In the genomic region with DNA sequence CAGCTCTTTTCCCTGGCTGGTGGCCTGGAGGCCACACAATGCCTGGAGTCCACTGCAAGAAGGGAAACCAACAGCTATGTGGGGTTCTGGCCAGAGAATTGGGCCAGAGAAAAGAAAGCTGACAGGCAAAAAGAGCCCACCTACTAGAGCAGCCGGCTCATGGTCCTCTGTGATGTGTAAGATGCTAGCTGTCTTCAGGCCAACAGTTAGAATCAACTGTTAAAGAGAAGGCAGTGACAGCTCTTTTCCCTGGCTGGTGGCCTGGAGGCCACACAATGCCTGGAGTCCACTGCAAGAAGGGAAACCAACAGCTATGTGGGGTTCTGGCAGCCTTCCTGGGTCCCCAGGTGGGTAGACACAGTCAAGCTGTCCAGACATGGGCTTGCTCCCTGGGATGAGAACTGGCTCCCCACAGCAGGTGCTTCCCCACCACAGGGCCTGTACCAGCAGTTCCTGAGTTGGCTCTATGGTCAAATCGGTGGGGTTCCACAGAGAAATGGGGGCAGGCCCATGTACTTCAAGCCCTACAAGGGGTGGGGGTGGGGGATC, we compare ENCODE assay signal across 8 mouse cellular contexts. TPM values are rescaled to one million over a fixed set of nuclear protein-coding genes. Genes with fewer than 3 reads are reported as not detected.
A peak's percentile ranks its signal among the peaks of the same experiment; 100 is the strongest.
DNase-seq lines count a peak whose midpoint lies in the region; ATAC-seq and TF ChIP-seq lines count a peak whose summit lies in the region.
"Not testable (repeated sequence)": the region's sequence is repeated elsewhere in the genome, so short reads cannot be mapped to it uniquely, and the experiment has no call there.

No protein-coding gene starts in this region.

- H3K9ac ChIP-seq in heart, embryonic 15.5 days; hindbrain, postnatal 0 days (replicated peaks; ENCODE audit: low read length); lung, embryonic 16.5 days (ENCODE audit: low read length); midbrain, postnatal 0 days (replicated peaks; ENCODE audit: low read length, poor library complexity, severe bottlenecking): not testable (repeated sequence)

- not testable (repeated sequence) for H3K9me3 ChIP-seq in heart, embryonic 15.5 days (replicated peaks); hindbrain, postnatal 0 days (ENCODE audit: low read length); lung, embryonic 16.5 days (ENCODE audit: control insufficient read depth, low read length); midbrain, postnatal 0 days (ENCODE audit: low read length)

- peak overlapping the region; percentile 0; the same call in 1 of the 2 replicates for H3K27ac ChIP-seq in cerebellum, adult 2 months (ENCODE audit: insufficient read depth, low read length)
- H3K27ac ChIP-seq in heart, embryonic 15.5 days: peak overlapping the region; percentile 14; the same call in 1 of the 2 replicates
- H3K27ac ChIP-seq in hindbrain, postnatal 0 days: peak overlapping the region; percentile 48; the same call in 1 of the 2 replicates
- H3K27ac ChIP-seq in lung, embryonic 16.5 days (ENCODE audit: low read length): peak overlapping the region; percentile 62
- not testable (repeated sequence) for H3K27ac ChIP-seq in midbrain, postnatal 0 days (ENCODE audit: low read depth, low read length)

- DNase-seq in Muller cell, postnatal 12 days (ENCODE audit: inconsistent ontology term): peak; percentile 80
- peak; percentile 89 to 91 for DNase-seq in cerebellum, adult 2 months
- DNase-seq in cerebellum, postnatal 25 days: peak; percentile 87 to 89
- DNase-seq in hindbrain, postnatal 0 days (ENCODE audit: low spot score): peak; percentile 54
- DNase-seq in midbrain, postnatal 0 days (ENCODE audit: low spot score): peak; percentile 53
- peak; percentile 44 for DNase-seq in thymus, postnatal 4 days

- not testable (repeated sequence) for H3K27me3 ChIP-seq in cerebellum, adult 2 months (ENCODE audit: control insufficient read depth, insufficient read depth, low read length); heart, embryonic 15.5 days; hindbrain, postnatal 0 days (ENCODE audit: insufficient read depth, low read length); lung, embryonic 16.5 days (ENCODE audit: control insufficient read depth, insufficient read depth, low read depth, low read length); midbrain, postnatal 0 days (ENCODE audit: insufficient read depth, low read length)

- not testable (repeated sequence) for H3K4me3 ChIP-seq in cerebellum, adult 2 months (replicated peaks; ENCODE audit: insufficient read depth, low read depth, low read length); heart, embryonic 15.5 days; hindbrain, postnatal 0 days (ENCODE audit: low read length); lung, embryonic 16.5 days (ENCODE audit: low read length); midbrain, postnatal 0 days (ENCODE audit: low read depth, low read length)

- not testable (repeated sequence) for TF ChIP-seq CTCF in cerebellum, adult 2 months (IDR thresholded peaks at IDR 0.05; ENCODE audit: borderline replicate concordance, insufficient read depth, low read depth, low read length); hindbrain, postnatal 0 days (IDR thresholded peaks at IDR 0.05; ENCODE audit: low read depth); midbrain, postnatal 0 days (IDR thresholded peaks at IDR 0.05)

- not testable (repeated sequence) for H3K4me2 ChIP-seq in heart, embryonic 15.5 days; hindbrain, postnatal 0 days (ENCODE audit: low read depth, low read length); lung, embryonic 16.5 days (ENCODE audit: low read depth, low read length); midbrain, postnatal 0 days (ENCODE audit: low read depth, low read length, poor library complexity, severe bottlenecking)

- not testable (repeated sequence) for TF ChIP-seq POLR2A in cerebellum, adult 2 months (IDR thresholded peaks at IDR 0.05; ENCODE audit: borderline replicate concordance, insufficient read depth, low read length)

- not testable (repeated sequence) for ATAC-seq in heart, embryonic 15.5 days (replicated peaks; ENCODE audit: insufficient number of reproducible peaks, insufficient read depth, low FRiP score, low read depth)
- peak; percentile 89 for ATAC-seq in hindbrain, postnatal 0 days
- peak; percentile 88 for ATAC-seq in lung, embryonic 16.5 days (ENCODE audit: low read depth)
- peak; percentile 71 for ATAC-seq in midbrain, postnatal 0 days (ENCODE audit: low FRiP score)

- WGBS in cerebellum, adult 2 months: 2% methylated on average over 2 of the region's 2 CpGs
- WGBS in heart, embryonic 15.5 days: 49% methylated on average over 2 of the region's 2 CpGs
- 55% methylated on average over 2 of the region's 2 CpGs for WGBS in hindbrain, postnatal 0 days
- 50% methylated on average over 2 of the region's 2 CpGs for WGBS in lung, embryonic 16.5 days
- WGBS in midbrain, postnatal 0 days: 75% methylated on average over 2 of the region's 2 CpGs

- H3K36me3 ChIP-seq in heart, embryonic 15.5 days; hindbrain, postnatal 0 days (ENCODE audit: insufficient read depth, low read length); lung, embryonic 16.5 days (ENCODE audit: control insufficient read depth, insufficient read depth, low read length); midbrain, postnatal 0 days (ENCODE audit: insufficient read depth, low read length): not testable (repeated sequence)

- H3K4me1 ChIP-seq in cerebellum, adult 2 months (ENCODE audit: control insufficient read depth, insufficient read depth, low read length): peaks cover 52% of the 10 kb centered on the region
- H3K4me1 ChIP-seq in heart, embryonic 15.5 days (replicated peaks): peaks cover 66% of the 10 kb centered on the region
- H3K4me1 ChIP-seq in hindbrain, postnatal 0 days (ENCODE audit: insufficient read depth, low read length): peaks cover 25% of the 10 kb centered on the region
- peaks cover 57% of the 10 kb centered on the region for H3K4me1 ChIP-seq in lung, embryonic 16.5 days (replicated peaks; ENCODE audit: control insufficient read depth, insufficient read depth, low read length)
- H3K4me1 ChIP-seq in midbrain, postnatal 0 days (ENCODE audit: insufficient read depth, low read length): peaks cover 17% of the 10 kb centered on the region; the same call in 1 of the 2 replicates

RNA-seq across cellular contexts. Expression of a gene that starts 8.2 kb away (rescaled TPM):
- 152 and 159 TPM in 2 replicates for polyA plus RNA-seq in cerebellum, adult 2 months (2012; rRNA removed)
- 13.2 and 17.9 TPM in 2 replicates for polyA plus RNA-seq in heart, embryonic 15.5 days (2015; fragmentation: Nextera tagmentation; extraction: Ambion mirVana)
- total RNA-seq in hindbrain, postnatal 0 days (2014; rRNA removed): 46.3 and 52.1 TPM in 2 replicates
- polyA plus RNA-seq in hindbrain, postnatal 0 days (2015; fragmentation: Nextera tagmentation; extraction: Ambion mirVana): 23.4 and 23.6 TPM in 2 replicates
- 25.2 and 26.4 TPM in 2 replicates for polyA plus RNA-seq in lung, embryonic 16.5 days (2015; fragmentation: Nextera tagmentation; extraction: Ambion mirVana)
- total RNA-seq in midbrain, postnatal 0 days (2014; rRNA removed): 35.8 and 37.0 TPM in 2 replicates
- polyA plus RNA-seq in midbrain, postnatal 0 days (2015; fragmentation: Nextera tagmentation; extraction: Ambion mirVana): 21.6 and 21.9 TPM in 2 replicates

RNA-seq across cellular contexts. Expression of a gene that starts 36.5 kb away (rescaled TPM):
- 23.0 and 23.3 TPM in 2 replicates for polyA plus RNA-seq in cerebellum, adult 2 months (2012; rRNA removed)
- polyA plus RNA-seq in heart, embryonic 15.5 days (2015; fragmentation: Nextera tagmentation; extraction: Ambion mirVana): 9.2 and 12.5 TPM in 2 replicates
- 17.4 and 26.2 TPM in 2 replicates for total RNA-seq in hindbrain, postnatal 0 days (2014; rRNA removed)
- polyA plus RNA-seq in hindbrain, postnatal 0 days (2015; fragmentation: Nextera tagmentation; extraction: Ambion mirVana): 12.8 and 13.6 TPM in 2 replicates
- 13.6 and 14.3 TPM in 2 replicates for polyA plus RNA-seq in lung, embryonic 16.5 days (2015; fragmentation: Nextera tagmentation; extraction: Ambion mirVana)
- 19.7 and 19.8 TPM in 2 replicates for total RNA-seq in midbrain, postnatal 0 days (2014; rRNA removed)
- polyA plus RNA-seq in midbrain, postnatal 0 days (2015; fragmentation: Nextera tagmentation; extraction: Ambion mirVana): 13.6 and 13.9 TPM in 2 replicates
